Mouse (Mus musculus): ENCODE measurements around the gene Fancc. TPM values are rescaled to one million over a fixed set of nuclear protein-coding genes. Genes with fewer than 3 reads are reported as not detected.

Gene Fancc
- polyA plus RNA-seq (2016; fragmentation: Nextera tagmentation; extraction: Ambion mirVana) = 22.7 and 24.0 TPM in 2 replicates

- Histone ChIP-seq H3K9ac (peak within 1 kb of the TSS; percentile 33; the same call in 1 of the 2 replicates), H3K27me3 (replicated peaks) (no peaks in the 10 kb centered on the region), H3K27ac (peak within 1 kb of the TSS; percentile 72; the same call in 1 of the 2 replicates), H3K9me3 (no peaks in the 10 kb centered on the region), H3K4me3 (no peak within 1 kb of the TSS), H3K4me2 (replicated peaks) (peak within 1 kb of the TSS; percentile 47), H3K36me3 (no peaks in the 10 kb centered on the region), H3K4me1 (peaks cover 8% of the 10 kb centered on the region; the same call in 1 of the 2 replicates)
- 19% methylated on average over 23 of the region's 23 CpGs for WGBS
- peak; percentile 94 for ATAC-seq (ENCODE audit: low FRiP score, low read depth)
Measured at GRCm38 (mm10) chr13:63496646-63497582, at the start of gene Fancc. TSS of gene Fancc (minus strand) at chr13:63497278.

GRCm38 (mm10) chr13:63545291-63545690, 48.2 kb upstream of the Fancc start:
- no peak overlapping the region for H3K9ac ChIP-seq
- H3K4me1 ChIP-seq = peaks cover 52% of the 10 kb centered on the region
- H3K4me3 ChIP-seq = no peak overlapping the region
- H3K27me3 ChIP-seq (replicated peaks) = no peaks in the 10 kb centered on the region
- no peak overlapping the region for H3K27ac ChIP-seq
- no peaks in the 10 kb centered on the region for H3K9me3 ChIP-seq
- 58% methylated on average over 7 of the region's 7 CpGs for WGBS
- peaks cover 35% of the 10 kb centered on the region for H3K36me3 ChIP-seq
- no peak overlapping the region for H3K4me2 ChIP-seq (replicated peaks)
- ATAC-seq (ENCODE audit: low FRiP score, low read depth) = no peak

- Histone ChIP-seq H3K36me3 (peaks cover 37% of the 10 kb centered on the region), H3K27ac (no peak overlapping the region), H3K9me3 (no peaks in the 10 kb centered on the region), H3K9ac (no peak overlapping the region), H3K4me2 (replicated peaks) (no peak overlapping the region; the same call in 1 of the 2 replicates), H3K4me3 (no peak overlapping the region), H3K4me1 (peaks cover 48% of the 10 kb centered on the region), H3K27me3 (replicated peaks) (no peaks in the 10 kb centered on the region)
- WGBS = 50% methylated on average over 5 of the region's 5 CpGs
- ATAC-seq (ENCODE audit: low FRiP score, low read depth) = no peak
Measured at GRCm38 (mm10) chr13:63544967-63545253, 47.8 kb upstream of the Fancc start.

GRCm38 (mm10) chr13:63544119-63544966, 47.3 kb upstream of the Fancc start:
- no peak overlapping the region for H3K27ac ChIP-seq
- peaks cover 42% of the 10 kb centered on the region for H3K36me3 ChIP-seq
- no peak overlapping the region for H3K9ac ChIP-seq
- H3K9me3 ChIP-seq = no peaks in the 10 kb centered on the region
- WGBS = 36% methylated on average over 13 of the region's 13 CpGs
- H3K27me3 ChIP-seq (replicated peaks) = no peaks in the 10 kb centered on the region
- ATAC-seq (ENCODE audit: low FRiP score, low read depth) = no peak
- peak overlapping the region; percentile 8; the same call in 1 of the 2 replicates for H3K4me2 ChIP-seq (replicated peaks)
- no peak overlapping the region for H3K4me3 ChIP-seq
- peaks cover 43% of the 10 kb centered on the region for H3K4me1 ChIP-seq

- peaks cover 51% of the 10 kb centered on the region for H3K36me3 ChIP-seq
- H3K27ac ChIP-seq = no peak overlapping the region
- H3K4me1 ChIP-seq = peaks cover 34% of the 10 kb centered on the region
- ATAC-seq (ENCODE audit: low FRiP score, low read depth) = no peak
- H3K9ac ChIP-seq = no peak overlapping the region
- H3K9me3 ChIP-seq = no peaks in the 10 kb centered on the region
- H3K27me3 ChIP-seq (replicated peaks) = no peaks in the 10 kb centered on the region
- 68% methylated on average over 6 of the region's 6 CpGs for WGBS
- H3K4me3 ChIP-seq = no peak overlapping the region
- no peak overlapping the region for H3K4me2 ChIP-seq (replicated peaks)
Measured at GRCm38 (mm10) chr13:63543459-63543858, 46.4 kb upstream of the Fancc start.

- no peak overlapping the region for H3K9ac ChIP-seq
- H3K27ac ChIP-seq = no peak overlapping the region
- no peaks in the 10 kb centered on the region for H3K27me3 ChIP-seq (replicated peaks)
- H3K9me3 ChIP-seq = no peaks in the 10 kb centered on the region
- WGBS = 68% methylated on average over 3 of the region's 3 CpGs
- H3K4me2 ChIP-seq (replicated peaks) = no peak overlapping the region
- ATAC-seq (ENCODE audit: low FRiP score, low read depth) = no peak
- H3K4me3 ChIP-seq = no peak overlapping the region
- peaks cover 54% of the 10 kb centered on the region for H3K36me3 ChIP-seq
- peaks cover 33% of the 10 kb centered on the region for H3K4me1 ChIP-seq
Measured at GRCm38 (mm10) chr13:63542796-63543384, 45.8 kb upstream of the Fancc start.

GRCm38 (mm10) chr13:63541510-63541909, 44.4 kb upstream of the Fancc start:
- no peak for ATAC-seq (ENCODE audit: low FRiP score, low read depth)
- Histone ChIP-seq H3K9ac (no peak overlapping the region), H3K36me3 (peaks cover 64% of the 10 kb centered on the region)

GRCm38 (mm10) chr13:63540584-63540983, 43.5 kb upstream of the Fancc start:
- Histone ChIP-seq H3K27ac (no peak overlapping the region), H3K4me2 (replicated peaks) (no peak overlapping the region), H3K4me1 (peaks cover 26% of the 10 kb centered on the region), H3K27me3 (replicated peaks) (no peaks in the 10 kb centered on the region), H3K9ac (no peak overlapping the region), H3K9me3 (no peaks in the 10 kb centered on the region), H3K36me3 (peaks cover 74% of the 10 kb centered on the region), H3K4me3 (no peak overlapping the region)
- ATAC-seq (ENCODE audit: low FRiP score, low read depth) = no peak
- 90% methylated on average over 12 of the region's 12 CpGs for WGBS

More at GRCm38 (mm10) chr13:63541510-63541909, 44.4 kb upstream of the Fancc start:
- Histone ChIP-seq H3K4me1 (peaks cover 33% of the 10 kb centered on the region), H3K27ac (no peak overlapping the region), H3K4me2 (replicated peaks) (no peak overlapping the region), H3K27me3 (replicated peaks) (no peaks in the 10 kb centered on the region), H3K9me3 (no peaks in the 10 kb centered on the region), H3K4me3 (no peak overlapping the region)

- H3K27me3 ChIP-seq (replicated peaks) = no peaks in the 10 kb centered on the region
- peaks cover 99% of the 10 kb centered on the region for H3K36me3 ChIP-seq
Measured at GRCm38 (mm10) chr13:63534981-63535380, 37.9 kb upstream of the Fancc start.

GRCm38 (mm10) chr13:63530857-63531256, 33.8 kb upstream of the Fancc start:
- Histone ChIP-seq H3K4me3 (no peak overlapping the region), H3K27me3 (replicated peaks) (no peaks in the 10 kb centered on the region), H3K9ac (no peak overlapping the region), H3K27ac (no peak overlapping the region), H3K9me3 (no peaks in the 10 kb centered on the region), H3K4me2 (replicated peaks) (no peak overlapping the region), H3K36me3 (peaks cover 83% of the 10 kb centered on the region), H3K4me1 (peaks cover 55% of the 10 kb centered on the region)
- WGBS = 75% methylated on average over 9 of the region's 9 CpGs
- no peak for ATAC-seq (ENCODE audit: low FRiP score, low read depth)

More at GRCm38 (mm10) chr13:63534981-63535380, 37.9 kb upstream of the Fancc start:
- Histone ChIP-seq H3K4me3 (no peak overlapping the region), H3K27ac (no peak overlapping the region), H3K4me1 (peaks cover 17% of the 10 kb centered on the region; the same call in 1 of the 2 replicates), H3K9ac (no peak overlapping the region), H3K4me2 (replicated peaks) (no peak overlapping the region), H3K9me3 (no peaks in the 10 kb centered on the region)
- 89% methylated on average over 4 of the region's 4 CpGs for WGBS
- ATAC-seq (ENCODE audit: low FRiP score, low read depth) = no peak

- Histone ChIP-seq H3K9me3 (no peaks in the 10 kb centered on the region), H3K9ac (no peak overlapping the region), H3K4me1 (peaks cover 60% of the 10 kb centered on the region), H3K4me3 (no peak overlapping the region), H3K27me3 (replicated peaks) (no peaks in the 10 kb centered on the region), H3K27ac (no peak overlapping the region), H3K36me3 (peaks cover 83% of the 10 kb centered on the region), H3K4me2 (replicated peaks) (no peak overlapping the region; the same call in 1 of the 2 replicates)
- ATAC-seq (ENCODE audit: low FRiP score, low read depth) = no peak
- 26% methylated on average over 3 of the region's 3 CpGs for WGBS
Measured at GRCm38 (mm10) chr13:63530371-63530764, 33.3 kb upstream of the Fancc start.

Measured in neural tube, embryonic 12.5 days (tissue).